Mouse (Mus musculus) liver, embryonic 11.5 days (tissue): Measurements from ENCODE around the gene Polr1d. TPM values are rescaled to one million over a fixed set of nuclear protein-coding genes. Genes with fewer than 3 reads are reported as not detected.

Experiments used
- ATAC-seq: fragments of 200-750 bp; cut with Nextera tagmentation; replicated peaks from 2 replicates; pipeline ENCODE4 v1.8.0; 2017; ENCODE audit warnings: moderate number of reproducible peaks, mild to moderate bottlenecking, moderate TSS enrichment, moderate library complexity; ENCODE audit not compliant: low FRiP score
- DNase-seq: peaks from one replicate; pipeline ENCODE4 v3.0.0-alpha.2; 2017; ENCODE audit warnings: low spot score
- H3K27ac ChIP-seq: fragments of 300-500 bp; sonication (generic); 2 replicates; pipeline ENCODE4 v1.5.1; 2014; ENCODE audit warnings: mild to moderate bottlenecking, low read depth, low read length, control low read depth
- H3K27me3 ChIP-seq: fragments of 300-500 bp; sonication (generic); replicated peaks from 2 replicates; pipeline ENCODE4 v1.6.1; 2014; ENCODE audit warnings: low read length, mixed read lengths; ENCODE audit not compliant: control insufficient read depth, insufficient read depth
- H3K36me3 ChIP-seq: fragments of 300-500 bp; sonication (generic); 2 replicates; pipeline ENCODE4 v1.6.1; 2014; ENCODE audit warnings: mild to moderate bottlenecking, low read length, moderate library complexity, mixed read lengths; ENCODE audit not compliant: control insufficient read depth, insufficient read depth
- H3K4me1 ChIP-seq: fragments of 300-500 bp; sonication (generic); replicated peaks from 2 replicates; pipeline ENCODE4 v1.6.1; 2014; ENCODE audit warnings: low read length, mixed read lengths; ENCODE audit not compliant: control insufficient read depth, insufficient read depth
- H3K4me2 ChIP-seq: fragments of 300-500 bp; sonication (generic); 2 replicates; pipeline ENCODE4 v1.6.1; 2014; ENCODE audit warnings: mild to moderate bottlenecking, control low read depth, moderate library complexity
- H3K4me3 ChIP-seq: fragments of 300-500 bp; sonication (generic); 2 replicates; pipeline ENCODE4 v1.5.1; 2014; ENCODE audit warnings: low read depth, low read length, control low read depth
- H3K9ac ChIP-seq: fragments of 300-500 bp; sonication (generic); 2 replicates; pipeline ENCODE4 v1.6.1; 2014; ENCODE audit warnings: low read depth, low read length, control low read depth
- H3K9me3 ChIP-seq: fragments of 300-500 bp; sonication (generic); 2 replicates; pipeline ENCODE4 v1.6.1; 2016; ENCODE audit warnings: low read length, inconsistent platforms, mixed read lengths; ENCODE audit not compliant: control insufficient read depth
- WGBS: fragments of 180-500 bp; shearing (Covaris S2); extraction: QIAGEN DNeasy Blood & Tissue Kit; methylation state at CpG from one replicate; pipeline ENCODE4 v1.1.7; 2014; 5-methylcytosine and 5-hydroxymethylcytosine counted together
- polyA plus RNA-seq: library from polyadenylated mRNA; unstranded; fragments of >200 nt; fragmentation: Nextera tagmentation; extraction: Ambion mirVana; gene quantifications from 2 replicates; pipeline ENCODE4 v1.2.1, GENCODE M21; 2014

Gene Polr1d
- polyA plus RNA-seq, 1 experiment from 2014 or later, result 180 TPM

DNA sequence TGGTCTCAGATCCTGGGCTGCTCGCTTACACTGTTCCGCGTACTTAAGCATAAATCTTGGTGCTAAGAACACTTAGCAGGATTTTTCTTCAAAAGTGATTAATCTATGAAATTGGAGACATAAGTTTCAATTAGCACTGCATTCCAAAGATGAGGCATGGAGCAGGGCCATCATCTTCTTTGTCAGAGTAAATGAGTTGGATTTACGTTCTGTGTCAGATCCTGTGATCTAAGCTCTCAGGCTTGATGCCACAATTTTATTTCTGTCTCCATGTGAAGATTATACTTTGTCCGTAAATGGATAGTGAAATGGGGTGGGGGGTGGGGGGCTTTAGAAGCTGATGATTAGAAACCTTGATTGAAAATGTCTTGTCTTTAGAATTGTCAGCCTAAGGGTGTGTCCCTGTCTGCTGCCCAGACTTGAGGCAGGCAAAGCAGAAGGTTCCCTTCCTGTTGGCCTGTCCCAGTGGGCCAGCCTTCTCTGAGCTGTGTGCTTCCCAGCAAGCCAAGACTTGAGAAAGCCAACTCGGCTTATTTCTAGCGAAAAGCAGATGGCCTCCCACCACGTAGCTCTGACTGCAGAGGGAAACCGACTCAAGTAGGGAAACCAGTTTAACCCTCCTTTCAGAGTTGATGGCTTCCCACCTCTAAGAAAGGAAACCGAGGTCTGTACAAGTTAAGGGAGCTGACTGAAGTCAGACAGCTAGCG lies 13.6 kb downstream of the Polr1d start:
- DNase-seq, result no peak
- Histone ChIP-seq H3K27ac (no peak overlapping the region), H3K9ac (no peak overlapping the region), H3K9me3 (no peaks in the 10 kb centered on the region), H3K4me1 (no peaks in the 10 kb centered on the region), H3K36me3 (peaks cover 8% of the 10 kb centered on the region; the same call in 1 of the 2 replicates), H3K27me3 (no peaks in the 10 kb centered on the region), H3K4me2 (no peak overlapping the region), H3K4me3 (no peak overlapping the region)
- ATAC-seq, result no peak
- 83% methylated on average over 11 of the region's 11 CpGs for WGBS

GRCm38 (mm10) chr5:147092448-147092847 lies 15.6 kb downstream of the Polr1d start:
- DNase-seq, result no peak
- Histone ChIP-seq H3K9me3 (no peaks in the 10 kb centered on the region), H3K4me1 (no peaks in the 10 kb centered on the region), H3K4me3 (no peak overlapping the region), H3K9ac (no peak overlapping the region), H3K27me3 (no peaks in the 10 kb centered on the region), H3K4me2 (no peak overlapping the region), H3K36me3 (peaks cover under 1% of the 10 kb centered on the region; the same call in 1 of the 2 replicates), H3K27ac (no peak overlapping the region)
- ATAC-seq, result no peak
- 88% methylated on average over 7 of the region's 7 CpGs for WGBS

- WGBS, result 85% methylated on average over 6 of the region's 6 CpGs
- Histone ChIP-seq H3K4me3 (no peak overlapping the region), H3K9ac (no peak overlapping the region), H3K4me1 (no peaks in the 10 kb centered on the region), H3K9me3 (no peaks in the 10 kb centered on the region), H3K27ac (no peak overlapping the region), H3K27me3 (no peaks in the 10 kb centered on the region), H3K4me2 (no peak overlapping the region), H3K36me3 (no peaks in the 10 kb centered on the region; the same call in 1 of the 2 replicates)
- ATAC-seq, result no peak
- DNase-seq, result no peak
These were observed 17.4 kb downstream of the Polr1d start for GRCm38 (mm10) chr5:147094296-147094695.

DNA sequence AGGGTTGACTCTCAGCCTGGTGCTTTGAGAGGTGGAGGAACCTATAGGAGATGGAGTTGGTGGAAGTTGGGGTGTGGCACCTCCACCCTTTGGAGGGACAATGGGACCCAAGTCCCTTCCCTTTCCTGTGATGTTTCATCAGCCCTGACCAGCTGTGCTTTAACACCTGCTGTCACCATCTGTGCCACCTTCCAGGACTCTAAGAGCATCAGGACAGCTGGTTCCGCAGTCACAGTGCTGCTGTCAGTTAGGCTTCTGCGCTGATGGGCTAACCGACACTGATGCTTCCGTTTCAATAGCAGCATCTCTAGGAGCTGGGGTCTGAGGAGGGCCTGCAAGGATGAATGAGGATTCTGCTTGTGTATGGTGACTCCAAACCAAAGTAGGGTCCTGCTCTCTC lies 19.7 kb downstream of the Polr1d start:
- Histone ChIP-seq H3K4me1 (no peaks in the 10 kb centered on the region), H3K27me3 (no peaks in the 10 kb centered on the region), H3K9me3 (no peaks in the 10 kb centered on the region), H3K36me3 (peaks cover 5% of the 10 kb centered on the region), H3K4me3 (no peak overlapping the region), H3K27ac (no peak overlapping the region), H3K9ac (no peak overlapping the region), H3K4me2 (no peak overlapping the region)
- DNase-seq, result no peak
- no peak for ATAC-seq
- 89% methylated on average over 4 of the region's 4 CpGs for WGBS

DNA sequence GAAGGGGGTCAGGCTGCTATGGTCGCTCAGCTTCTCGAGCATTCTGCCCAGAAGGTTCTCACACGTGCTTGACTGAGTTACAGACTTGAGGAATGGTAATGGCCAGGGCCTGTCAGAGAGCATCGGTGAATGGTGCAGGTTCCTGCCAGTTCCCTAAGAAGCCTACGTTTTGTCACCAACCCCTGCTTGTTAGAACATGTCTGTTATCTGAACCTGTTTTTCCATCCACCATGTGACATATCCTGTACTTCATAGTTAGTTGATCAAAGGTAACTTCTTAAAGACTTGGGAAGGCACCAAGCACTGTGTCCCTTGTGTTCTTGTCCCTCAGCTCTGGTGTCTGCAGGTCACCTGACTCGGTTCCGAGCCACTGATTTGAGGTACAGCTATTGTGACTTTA lies 21.8 kb downstream of the Polr1d start:
- Histone ChIP-seq H3K9ac (no peak overlapping the region), H3K4me2 (no peak overlapping the region), H3K9me3 (no peaks in the 10 kb centered on the region), H3K4me1 (no peaks in the 10 kb centered on the region), H3K36me3 (peaks cover 15% of the 10 kb centered on the region), H3K4me3 (no peak overlapping the region), H3K27ac (no peak overlapping the region), H3K27me3 (no peaks in the 10 kb centered on the region)
- no peak for DNase-seq
- 87% methylated on average over 7 of the region's 7 CpGs for WGBS
- no peak for ATAC-seq

DNA sequence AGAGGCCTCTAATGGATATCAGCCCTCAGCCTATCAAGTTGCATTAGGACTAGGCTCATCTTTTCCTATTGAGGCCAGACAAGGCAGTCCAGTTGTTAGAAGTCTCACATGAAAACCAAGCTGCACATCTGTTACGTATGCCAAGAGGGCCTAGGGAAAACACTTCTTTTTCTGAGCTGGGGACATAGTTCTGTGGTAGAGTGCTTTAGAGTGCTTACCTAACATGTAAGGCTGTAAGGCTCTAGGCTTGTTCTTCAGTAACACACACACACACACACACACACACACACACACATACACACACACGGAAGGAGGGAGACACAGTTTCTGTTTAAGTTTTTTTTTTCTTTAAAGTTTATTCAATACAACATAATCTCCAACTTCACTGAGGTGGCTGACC lies 23.3 kb downstream of the Polr1d start:
- Histone ChIP-seq H3K36me3 (peaks cover 20% of the 10 kb centered on the region), H3K27ac (no peak overlapping the region), H3K9me3 (no peaks in the 10 kb centered on the region), H3K4me2 (no peak overlapping the region), H3K27me3 (no peaks in the 10 kb centered on the region), H3K9ac (no peak overlapping the region), H3K4me1 (no peaks in the 10 kb centered on the region), H3K4me3 (no peak overlapping the region)
- WGBS, result 83% methylated on average over 2 of the region's 2 CpGs
- ATAC-seq (no peak), DNase-seq (no peak)

GRCm38 (mm10) chr5:147102295-147102694 lies 25.4 kb downstream of the Polr1d start:
- no peaks in the 10 kb centered on the region for H3K4me1 ChIP-seq
- DNase-seq (no peak), ATAC-seq (no peak)
- peaks cover 27% of the 10 kb centered on the region for H3K36me3 ChIP-seq
- no peaks in the 10 kb centered on the region for H3K27me3 ChIP-seq
- H3K9ac ChIP-seq, result no peak overlapping the region
- no peak overlapping the region for H3K27ac ChIP-seq
- no peak overlapping the region for H3K4me3 ChIP-seq
- H3K9me3 ChIP-seq, result no peaks in the 10 kb centered on the region
- no peak overlapping the region for H3K4me2 ChIP-seq
- 90% methylated on average over 6 of the region's 6 CpGs for WGBS

DNA sequence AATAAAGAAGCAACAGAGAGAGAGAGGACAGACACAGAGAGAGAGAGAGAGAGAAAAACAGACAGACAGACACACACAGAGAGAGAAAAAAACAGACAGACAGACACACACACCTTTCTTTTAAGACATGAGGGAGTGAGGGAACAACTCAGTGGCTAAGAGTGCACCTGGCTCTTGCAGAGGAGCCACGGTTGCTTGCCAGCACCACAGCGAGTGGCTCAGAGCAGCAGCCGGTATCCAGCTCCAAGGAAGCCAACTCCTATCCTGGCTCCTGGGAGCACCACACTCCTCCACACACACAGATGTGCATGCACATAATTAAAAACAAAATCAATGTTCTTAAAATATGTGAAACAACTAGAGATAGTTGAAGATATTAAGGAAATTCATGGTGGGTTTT lies 30.4 kb downstream of the Polr1d start:
- DNase-seq (no peak), ATAC-seq (no peak)
- Histone ChIP-seq H3K4me1 (no peaks in the 10 kb centered on the region), H3K4me2 (no peak overlapping the region), H3K27me3 (no peaks in the 10 kb centered on the region), H3K4me3 (no peak overlapping the region), H3K27ac (no peak overlapping the region), H3K36me3 (peaks cover 56% of the 10 kb centered on the region), H3K9ac (no peak overlapping the region), H3K9me3 (0 out of 2 replicates have a peak, but pooled peaks cover 6% of the 10 kb centered on the region)
- WGBS, result 99% methylated on average over 3 of the region's 3 CpGs

GRCm38 (mm10) chr5:147108861-147109591 lies 32.2 kb downstream of the Polr1d start:
- no peaks in the 10 kb centered on the region for H3K4me1 ChIP-seq
- H3K9me3 ChIP-seq, result peaks cover 10% of the 10 kb centered on the region; the same call in 1 of the 2 replicates
- H3K4me2 ChIP-seq, result no peak overlapping the region
- H3K27ac ChIP-seq, result no peak overlapping the region
- H3K9ac ChIP-seq, result no peak overlapping the region
- no peak for DNase-seq
- H3K36me3 ChIP-seq, result peaks cover 54% of the 10 kb centered on the region
- H3K4me3 ChIP-seq, result no peak overlapping the region
- H3K27me3 ChIP-seq, result no peaks in the 10 kb centered on the region
- whole genome bisulfite sequencing, result 91% methylated on average over 13 of the region's 13 CpGs
- no peak for ATAC-seq
